Mouse (Mus musculus): ENCODE results near the gene Cyth1. TPM values are rescaled to one million over a fixed set of nuclear protein-coding genes. Genes with fewer than 3 reads are reported as not detected.

Cyth1 gene
- total and polyA plus RNA-seq, 3 experiments: 13.2 to 13.6 TPM; not detected in 1

GRCm38 (mm10) chr11:118211749-118212635, 36.4 kb downstream of the Cyth1 start:
- Histone ChIP-seq H3K9me3 (replicated peaks; ENCODE audit: insufficient read depth, low read length) (no peaks in the 10 kb centered on the region), H3K4me3 (ENCODE audit: control insufficient read depth in 1 of 2, insufficient read depth in 1 of 2, low read depth in 2 of 2, low read length in 2 of 2) (peak overlapping the region; percentile 24 to 52), H3K27ac (ENCODE audit: control insufficient read depth, low read depth, low read length) (peak overlapping the region; percentile 68), H3K36me3 (ENCODE audit: control insufficient read depth in 1 of 2, insufficient read depth in 2 of 2, low read length in 2 of 2) (peaks cover 0 to 10% of the 10 kb centered on the region in 2 experiments; a peak in 2 of 4 replicates), H3K9ac (ENCODE audit: control insufficient read depth, low read depth, low read length, poor library complexity, severe bottlenecking) (peak overlapping the region; percentile 59), H3K27me3 (ENCODE audit: control insufficient read depth in 1 of 2, insufficient read depth in 2 of 2, low read length in 2 of 2) (no peaks in the 10 kb centered on the region), H3K79me2 (ENCODE audit: control insufficient read depth, insufficient read depth, low read length, poor library complexity) (no peaks in the 10 kb centered on the region), H3K4me1 (ENCODE audit: control insufficient read depth in 1 of 2, insufficient read depth in 2 of 2, low read length in 2 of 2) (peaks cover 2 to 21% of the 10 kb centered on the region in 2 experiments)
- DNase-seq (ENCODE audit: low read depth, low spot score): peak; percentile 89
- TF ChIP-seq TBP (IDR thresholded peaks at IDR 0.05; ENCODE audit: low read depth, low read length): peak; percentile 33; the same call in 1 of the 2 replicates
- TF ChIP-seq EP300 (IDR thresholded peaks at IDR 0.05; ENCODE audit: low read depth in 1 of 2, low read length in 2 of 2): no peak

GRCm38 (mm10) chr11:118210962-118211361, 37.4 kb downstream of the Cyth1 start:
- H3K79me2 ChIP-seq (ENCODE audit: control insufficient read depth, insufficient read depth, low read length, poor library complexity): no peaks in the 10 kb centered on the region

GRCm38 (mm10) chr11:118210116-118210515, 38.3 kb downstream of the Cyth1 start:
- H3K79me2 ChIP-seq (ENCODE audit: control insufficient read depth, insufficient read depth, low read length, poor library complexity): no peaks in the 10 kb centered on the region
- no peaks in the 10 kb centered on the region for H3K27me3 ChIP-seq (ENCODE audit: control insufficient read depth in 1 of 2, insufficient read depth in 2 of 2, low read length in 2 of 2)
- no peak overlapping the region for H3K9ac ChIP-seq (ENCODE audit: control insufficient read depth, low read depth, low read length, poor library complexity, severe bottlenecking)
- no peak overlapping the region for H3K27ac ChIP-seq (ENCODE audit: control insufficient read depth, low read depth, low read length)
- no peak overlapping the region for H3K4me3 ChIP-seq (ENCODE audit: control insufficient read depth in 1 of 2, insufficient read depth in 1 of 2, low read depth in 2 of 2, low read length in 2 of 2)
- H3K9me3 ChIP-seq (replicated peaks; ENCODE audit: insufficient read depth, low read length): no peaks in the 10 kb centered on the region
- peaks cover 2 to 21% of the 10 kb centered on the region in 2 experiments for H3K4me1 ChIP-seq (ENCODE audit: control insufficient read depth in 1 of 2, insufficient read depth in 2 of 2, low read length in 2 of 2)
- DNase-seq (ENCODE audit: low read depth, low spot score): no peak
- H3K36me3 ChIP-seq (ENCODE audit: control insufficient read depth in 1 of 2, insufficient read depth in 2 of 2, low read length in 2 of 2): peaks cover 0 to 10% of the 10 kb centered on the region in 2 experiments; a peak in 2 of 4 replicates
- no peak for TF ChIP-seq BHLHE40 (IDR thresholded peaks at IDR 0.05; ENCODE audit: borderline replicate concordance, low read depth, low read length)
- TF ChIP-seq USF2 (IDR thresholded peaks at IDR 0.05; ENCODE audit: borderline replicate concordance in 1 of 2, insufficient read depth in 1 of 2, low read depth in 1 of 2, low read length in 2 of 2): no peak
- TF ChIP-seq RAD21 (IDR thresholded peaks at IDR 0.05; ENCODE audit: low read depth, low read length): no peak
- TF ChIP-seq TBP (IDR thresholded peaks at IDR 0.05; ENCODE audit: low read depth, low read length): no peak
- no peak for TF ChIP-seq MAFK (IDR thresholded peaks at IDR 0.05; ENCODE audit: borderline replicate concordance, low read depth, low read length)
- TF ChIP-seq MEF2A (IDR thresholded peaks at IDR 0.05; ENCODE audit: extremely low read depth, insufficient replicate concordance, low read depth, low read length, poor library complexity, severe bottlenecking): no peak
- TF ChIP-seq NELFE (IDR thresholded peaks at IDR 0.05; ENCODE audit: low read depth, low read length): no peak
- TF ChIP-seq MYB (IDR thresholded peaks at IDR 0.05; ENCODE audit: low read depth, low read length): no peak
- no peak for TF ChIP-seq CHD1 (IDR thresholded peaks at IDR 0.05; ENCODE audit: low read depth, low read length)
- TF ChIP-seq E2F4 (IDR thresholded peaks at IDR 0.05; ENCODE audit: borderline replicate concordance, low read depth, low read length): no peak
- TF ChIP-seq ELF1 (IDR thresholded peaks at IDR 0.05; ENCODE audit: low read depth, low read length): no peak
- no peak for TF ChIP-seq RCOR1 (IDR thresholded peaks at IDR 0.05; ENCODE audit: low read depth, low read length)

More at GRCm38 (mm10) chr11:118210962-118211361, 37.4 kb downstream of the Cyth1 start:
- no peaks in the 10 kb centered on the region for H3K27me3 ChIP-seq (ENCODE audit: control insufficient read depth in 1 of 2, insufficient read depth in 2 of 2, low read length in 2 of 2)
- no peaks in the 10 kb centered on the region for H3K9me3 ChIP-seq (replicated peaks; ENCODE audit: insufficient read depth, low read length)
- H3K36me3 ChIP-seq (ENCODE audit: control insufficient read depth in 1 of 2, insufficient read depth in 2 of 2, low read length in 2 of 2): peaks cover 0 to 10% of the 10 kb centered on the region in 2 experiments; a peak in 2 of 4 replicates
- H3K4me3 ChIP-seq (ENCODE audit: control insufficient read depth in 1 of 2, insufficient read depth in 1 of 2, low read depth in 2 of 2, low read length in 2 of 2): no peak overlapping the region
- no peak for TF ChIP-seq UBTF (IDR thresholded peaks at IDR 0.05; ENCODE audit: borderline replicate concordance, insufficient read depth, low read depth, low read length)
- no peak for TF ChIP-seq RAD21 (IDR thresholded peaks at IDR 0.05; ENCODE audit: low read depth, low read length)
- no peak for TF ChIP-seq GABPA (IDR thresholded peaks at IDR 0.05; ENCODE audit: low read depth, low read length)
- no peak for TF ChIP-seq SIN3A (IDR thresholded peaks at IDR 0.05; ENCODE audit: low read length)
- no peak for TF ChIP-seq MAFK (IDR thresholded peaks at IDR 0.05; ENCODE audit: borderline replicate concordance, low read depth, low read length)
- TF ChIP-seq ELF1 (IDR thresholded peaks at IDR 0.05; ENCODE audit: low read depth, low read length): no peak
- TF ChIP-seq RCOR1 (IDR thresholded peaks at IDR 0.05; ENCODE audit: low read depth, low read length): no peak
- TF ChIP-seq MXI1 (IDR thresholded peaks at IDR 0.05; ENCODE audit: low read depth, low read length): no peak
- H3K9ac ChIP-seq (ENCODE audit: control insufficient read depth, low read depth, low read length, poor library complexity, severe bottlenecking): no peak overlapping the region
- no peak for DNase-seq (ENCODE audit: low read depth, low spot score)
- H3K4me1 ChIP-seq (ENCODE audit: control insufficient read depth in 1 of 2, insufficient read depth in 2 of 2, low read length in 2 of 2): peaks cover 2 to 21% of the 10 kb centered on the region in 2 experiments
- H3K27ac ChIP-seq (ENCODE audit: control insufficient read depth, low read depth, low read length): no peak overlapping the region

Measured in MEL (cell line).